Mouse (Mus musculus) forebrain, embryonic 12.5 days (tissue): ENCODE measurements around the gene 2010111I01Rik. TPM values are rescaled to one million over a fixed set of nuclear protein-coding genes. Genes with fewer than 3 reads are reported as not detected.
"Not testable (repeated sequence)": the region's sequence is repeated elsewhere in the genome, so short reads cannot be mapped to it uniquely, and the experiment has no call there.

ENCODE experiments used
- ATAC-seq: fragments of 200-750 bp; cut with Nextera tagmentation; 2 replicates; pipeline ENCODE4 v1.8.0; 2017; ENCODE audit warnings: moderate TSS enrichment; ENCODE audit not compliant: low FRiP score
- H3K27ac ChIP-seq: fragments of 300-500 bp; sonication (generic); 2 replicates; pipeline ENCODE4 v1.5.1; 2016; ENCODE audit warnings: mild to moderate bottlenecking
- H3K27me3 ChIP-seq: fragments of 300-500 bp; sonication (generic); 2 replicates; pipeline ENCODE4 v1.6.1; 2016; ENCODE audit warnings: mild to moderate bottlenecking
- H3K36me3 ChIP-seq: fragments of 300-500 bp; sonication (generic); replicated peaks from 2 replicates; pipeline ENCODE4 v1.6.1; 2016; ENCODE audit warnings: mild to moderate bottlenecking
- H3K4me1 ChIP-seq: fragments of 300-500 bp; sonication (generic); 2 replicates; pipeline ENCODE4 v1.6.1; 2016
- H3K4me2 ChIP-seq: fragments of 300-500 bp; sonication (generic); 2 replicates; pipeline ENCODE4 v1.6.1; 2016; ENCODE audit warnings: mild to moderate bottlenecking, moderate library complexity
- H3K4me3 ChIP-seq: fragments of 300-500 bp; sonication (generic); replicated peaks from 2 replicates; pipeline ENCODE4 v1.5.1; 2016; ENCODE audit warnings: mild to moderate bottlenecking
- H3K9ac ChIP-seq: fragments of 300-500 bp; sonication (generic); 2 replicates; pipeline ENCODE4 v1.6.1; 2016; ENCODE audit warnings: mild to moderate bottlenecking
- H3K9me3 ChIP-seq: fragments of 300-500 bp; sonication (generic); 2 replicates; pipeline ENCODE4 v1.6.1; 2016
- WGBS: fragments of 180-500 bp; shearing (Covaris S2); methylation state at CpG from one replicate; pipeline ENCODE4 v1.1.7; 2016; 5-methylcytosine and 5-hydroxymethylcytosine counted together
- polyA plus RNA-seq: library from polyadenylated mRNA; unstranded; fragments of >200 nt; fragmentation: Nextera tagmentation; extraction: Ambion mirVana; gene quantifications from 2 replicates; pipeline ENCODE4 v1.2.1, GENCODE M21; 2016

2010111I01Rik gene
- polyA plus RNA-seq, 1 experiment from 2014 or later: 34.3 TPM

GRCm38 (mm10) chr13:63074676-63074991 is 109.9 kb downstream of the 2010111I01Rik start:
- H3K4me3 ChIP-seq: no peak overlapping the region
- no peak overlapping the region for H3K27ac ChIP-seq
- H3K4me1 ChIP-seq: no peaks in the 10 kb centered on the region
- H3K9ac ChIP-seq: no peak overlapping the region
- H3K4me2 ChIP-seq: no peak overlapping the region
- no peak for ATAC-seq
- no peaks in the 10 kb centered on the region for H3K9me3 ChIP-seq
- no peaks in the 10 kb centered on the region for H3K27me3 ChIP-seq
- H3K36me3 ChIP-seq: no peaks in the 10 kb centered on the region
- WGBS: 79% methylated on average over 3 of the region's 3 CpGs

DNA sequence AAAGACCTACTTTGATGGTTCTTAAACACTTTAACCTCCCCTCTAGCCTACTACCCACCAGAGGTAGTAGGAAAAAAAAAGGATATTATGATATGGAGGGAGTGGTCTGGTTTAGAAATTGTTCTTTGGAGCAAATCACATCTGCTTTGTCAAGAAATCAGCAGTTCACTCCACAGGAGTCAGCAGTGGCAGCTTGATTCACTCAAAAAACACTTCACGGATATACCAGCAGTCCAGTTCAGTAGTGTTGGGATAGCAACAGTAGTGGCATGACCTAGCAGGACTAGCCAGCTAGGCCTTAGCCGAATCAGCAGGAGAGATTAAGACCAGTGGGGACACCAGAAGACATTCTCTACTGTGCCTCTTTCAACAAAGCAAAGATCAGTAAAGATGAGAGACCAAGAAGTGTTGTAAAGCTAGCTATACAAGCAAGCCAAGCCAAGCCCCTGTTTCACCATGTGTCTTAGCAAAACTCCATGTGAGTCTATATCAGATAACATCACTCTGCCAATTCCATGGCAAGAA is 110.7 kb downstream of the 2010111I01Rik start:
- no peak overlapping the region for H3K4me2 ChIP-seq
- ATAC-seq: no peak
- 83% methylated on average over 2 of the region's 2 CpGs for WGBS
- no peaks in the 10 kb centered on the region for H3K9me3 ChIP-seq
- H3K27me3 ChIP-seq: no peaks in the 10 kb centered on the region
- no peak overlapping the region for H3K4me3 ChIP-seq
- no peaks in the 10 kb centered on the region for H3K36me3 ChIP-seq
- no peaks in the 10 kb centered on the region for H3K4me1 ChIP-seq
- no peak overlapping the region for H3K27ac ChIP-seq
- H3K9ac ChIP-seq: no peak overlapping the region

DNA sequence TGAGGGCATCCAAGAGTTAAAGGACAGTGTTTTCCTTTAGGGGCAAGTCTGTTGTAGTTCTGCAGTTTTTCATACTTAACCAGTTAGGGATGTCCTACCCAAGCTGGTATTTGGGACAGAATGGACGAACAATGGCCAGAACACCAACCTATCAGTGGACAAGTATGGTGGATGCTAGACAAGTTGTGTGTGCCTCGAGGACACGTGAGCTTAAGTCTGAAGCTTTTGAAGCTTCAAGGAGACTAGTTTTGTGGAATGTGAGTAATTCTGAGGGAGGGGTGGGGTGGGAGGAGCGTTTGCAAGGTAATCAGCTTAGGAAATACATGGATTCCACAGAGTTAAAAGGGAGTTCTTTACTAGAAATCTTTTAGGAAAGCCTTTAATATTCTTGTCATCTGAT is 115.5 kb downstream of the 2010111I01Rik start:
- ATAC-seq: no peak

DNA sequence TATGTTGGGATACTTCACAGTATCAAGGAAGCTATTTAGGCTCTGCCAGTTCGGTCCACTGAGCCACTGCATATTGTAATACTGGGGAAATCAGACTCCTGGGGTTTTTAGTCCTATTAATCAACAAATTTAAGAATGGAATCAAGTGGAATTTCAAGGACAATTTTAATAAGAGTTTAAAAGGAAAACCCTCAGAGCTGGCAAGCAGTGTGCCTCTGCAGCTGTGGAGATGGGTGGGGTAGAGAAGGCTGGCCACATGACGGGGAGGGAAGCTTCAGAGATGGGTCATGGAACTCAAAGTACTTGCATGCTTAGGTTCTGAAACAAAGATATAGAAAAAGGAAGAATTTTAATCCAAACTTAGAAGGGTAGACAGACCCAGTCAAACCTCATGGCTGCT is 116.1 kb downstream of the 2010111I01Rik start:
- H3K4me1 ChIP-seq: no peaks in the 10 kb centered on the region
- H3K4me2 ChIP-seq: no peak overlapping the region
- 85% methylated on average over 2 of the region's 2 CpGs for WGBS
- H3K4me3 ChIP-seq: no peak overlapping the region
- H3K9ac ChIP-seq: no peak overlapping the region
- no peaks in the 10 kb centered on the region for H3K9me3 ChIP-seq
- no peaks in the 10 kb centered on the region for H3K36me3 ChIP-seq
- no peaks in the 10 kb centered on the region for H3K27me3 ChIP-seq
- no peak overlapping the region for H3K27ac ChIP-seq
- no peak for ATAC-seq

More for the DNA sequence above, 115.5 kb downstream of the 2010111I01Rik start:
- H3K4me1 ChIP-seq: no peaks in the 10 kb centered on the region
- H3K9ac ChIP-seq: no peak overlapping the region
- no peak overlapping the region for H3K27ac ChIP-seq
- 35% methylated on average over 4 of the region's 4 CpGs for WGBS
- no peaks in the 10 kb centered on the region for H3K27me3 ChIP-seq
- H3K4me2 ChIP-seq: no peak overlapping the region
- no peaks in the 10 kb centered on the region for H3K9me3 ChIP-seq
- no peak overlapping the region for H3K4me3 ChIP-seq
- no peaks in the 10 kb centered on the region for H3K36me3 ChIP-seq

- no peaks in the 10 kb centered on the region for H3K4me1 ChIP-seq
- ATAC-seq: no peak
- H3K27ac ChIP-seq: no peak overlapping the region
- H3K4me3 ChIP-seq: no peak overlapping the region
- H3K4me2 ChIP-seq: no peak overlapping the region
- H3K9ac ChIP-seq: no peak overlapping the region
- H3K36me3 ChIP-seq: no peaks in the 10 kb centered on the region
- H3K27me3 ChIP-seq: no peaks in the 10 kb centered on the region
- no peaks in the 10 kb centered on the region for H3K9me3 ChIP-seq
- WGBS: 74% methylated on average over 5 of the region's 5 CpGs
Measured at GRCm38 (mm10) chr13:63082555-63083136, 118.0 kb downstream of the 2010111I01Rik start.

- not testable (repeated sequence) for ATAC-seq, H3K4me2 ChIP-seq, H3K27ac ChIP-seq, H3K9me3 ChIP-seq, H3K9ac ChIP-seq, H3K4me3 ChIP-seq, H3K36me3 ChIP-seq, H3K4me1 ChIP-seq, H3K27me3 ChIP-seq
- 70% methylated on average over 7 of the region's 7 CpGs for WGBS
Measured at GRCm38 (mm10) chr13:63083139-63083538, 118.4 kb downstream of the 2010111I01Rik start.

- H3K36me3 ChIP-seq: no peaks in the 10 kb centered on the region
- WGBS: 65% methylated on average over 8 of the region's 8 CpGs
- no peaks in the 10 kb centered on the region for H3K9me3 ChIP-seq
- no peaks in the 10 kb centered on the region for H3K4me1 ChIP-seq
- no peak overlapping the region for H3K4me2 ChIP-seq
- no peaks in the 10 kb centered on the region for H3K27me3 ChIP-seq
- H3K4me3 ChIP-seq: no peak overlapping the region
- H3K9ac ChIP-seq: no peak overlapping the region
- no peak overlapping the region for H3K27ac ChIP-seq
- ATAC-seq: no peak
Measured at GRCm38 (mm10) chr13:63083663-63084062, 119.0 kb downstream of the 2010111I01Rik start.

DNA sequence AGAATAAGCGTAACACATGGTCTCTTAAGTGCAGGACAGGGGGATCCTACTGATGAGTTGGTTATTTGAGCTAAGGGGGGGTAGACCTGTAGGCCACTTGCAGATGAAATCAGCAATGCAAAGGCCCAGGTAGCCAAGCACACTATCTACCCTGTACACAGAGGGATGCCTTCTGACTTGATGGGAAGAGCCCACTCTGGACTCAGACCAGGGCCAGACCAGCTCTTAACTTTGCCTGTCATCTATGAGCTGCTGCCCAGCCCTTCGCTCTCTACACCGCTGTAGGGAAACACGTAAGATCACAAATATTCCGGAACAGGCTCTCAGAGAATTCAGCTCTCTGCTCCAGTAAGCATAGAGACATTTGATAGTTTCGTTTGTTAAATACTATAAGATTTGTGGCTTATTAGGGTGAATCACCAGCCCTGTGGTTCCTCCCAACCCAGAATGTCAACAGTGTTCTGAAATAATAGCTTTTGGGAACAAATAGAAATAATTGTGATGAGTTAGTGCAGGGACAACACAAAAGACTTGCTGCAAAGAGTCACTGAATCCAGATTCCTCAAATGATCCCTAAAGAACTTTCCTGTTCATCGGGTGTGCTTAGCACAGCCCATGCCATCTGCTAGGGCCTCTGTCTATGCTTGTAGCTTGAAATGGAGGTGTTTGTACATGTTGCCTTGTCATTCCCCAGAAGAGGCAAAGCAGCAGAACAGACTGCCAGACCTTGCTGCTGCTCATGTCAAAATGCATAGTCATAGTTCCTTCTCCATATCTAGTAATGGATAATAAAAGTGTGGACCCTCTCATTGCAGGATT is 123.4 kb downstream of the 2010111I01Rik start:
- no peak for ATAC-seq
- H3K9ac ChIP-seq: no peak overlapping the region
- peaks cover 2% of the 10 kb centered on the region; the same call in 1 of the 2 replicates for H3K4me1 ChIP-seq
- no peak overlapping the region for H3K27ac ChIP-seq
- peaks cover 9% of the 10 kb centered on the region; the same call in 1 of the 2 replicates for H3K27me3 ChIP-seq
- H3K4me3 ChIP-seq: no peak overlapping the region
- no peaks in the 10 kb centered on the region for H3K9me3 ChIP-seq
- no peaks in the 10 kb centered on the region for H3K36me3 ChIP-seq
- H3K4me2 ChIP-seq: no peak overlapping the region
- 96% methylated on average over 7 of the region's 7 CpGs for WGBS

GRCm38 (mm10) chr13:63089513-63089912 is 124.8 kb downstream of the 2010111I01Rik start:
- Histone ChIP-seq H3K4me1 (peaks cover 8% of the 10 kb centered on the region), H3K4me3 (no peak overlapping the region), H3K4me2 (no peak overlapping the region), H3K9ac (no peak overlapping the region), H3K27ac (no peak overlapping the region), H3K27me3 (peaks cover 14% of the 10 kb centered on the region; the same call in 1 of the 2 replicates), H3K36me3 (no peaks in the 10 kb centered on the region), H3K9me3 (no peaks in the 10 kb centered on the region)
- WGBS: 80% methylated on average over 4 of the region's 4 CpGs
- no peak for ATAC-seq

- Histone ChIP-seq H3K9ac (no peak overlapping the region), H3K4me1 (peaks cover 14% of the 10 kb centered on the region), H3K27ac (no peak overlapping the region), H3K27me3 (peaks cover 22% of the 10 kb centered on the region; the same call in 1 of the 2 replicates), H3K4me2 (no peak overlapping the region), H3K4me3 (no peak overlapping the region), H3K36me3 (no peaks in the 10 kb centered on the region), H3K9me3 (no peaks in the 10 kb centered on the region)
- no peak for ATAC-seq
- 58% methylated on average over 2 of the region's 2 CpGs for WGBS
Measured at GRCm38 (mm10) chr13:63091246-63091645, 126.6 kb downstream of the 2010111I01Rik start.

DNA sequence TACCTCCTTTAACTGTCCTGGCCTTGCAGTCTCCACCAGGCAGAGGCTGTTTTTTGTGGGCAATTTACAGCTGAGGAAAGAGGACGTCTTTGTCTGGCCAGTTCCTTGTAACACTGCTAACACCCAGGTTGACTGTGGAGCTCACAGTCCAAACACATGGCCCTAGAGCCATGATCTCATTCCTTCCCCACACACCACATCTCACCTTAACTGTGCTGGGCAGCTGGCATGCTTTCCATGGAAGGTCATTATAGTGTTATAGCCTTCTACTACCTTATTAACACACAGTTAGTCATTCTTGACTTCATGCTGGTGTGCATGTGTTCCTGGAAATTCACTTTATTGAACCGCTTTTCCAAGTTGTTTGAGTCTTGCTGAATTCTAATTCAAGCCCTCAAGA is 127.6 kb downstream of the 2010111I01Rik start:
- Histone ChIP-seq H3K36me3 (no peaks in the 10 kb centered on the region), H3K4me1 (peaks cover 14% of the 10 kb centered on the region), H3K9ac (no peak overlapping the region), H3K4me2 (no peak overlapping the region), H3K9me3 (no peaks in the 10 kb centered on the region), H3K4me3 (no peak overlapping the region), H3K27ac (no peak overlapping the region), H3K27me3 (peaks cover 33% of the 10 kb centered on the region; the same call in 1 of the 2 replicates)
- ATAC-seq: no peak
- WGBS: 84% methylated on average over 2 of the region's 2 CpGs

DNA sequence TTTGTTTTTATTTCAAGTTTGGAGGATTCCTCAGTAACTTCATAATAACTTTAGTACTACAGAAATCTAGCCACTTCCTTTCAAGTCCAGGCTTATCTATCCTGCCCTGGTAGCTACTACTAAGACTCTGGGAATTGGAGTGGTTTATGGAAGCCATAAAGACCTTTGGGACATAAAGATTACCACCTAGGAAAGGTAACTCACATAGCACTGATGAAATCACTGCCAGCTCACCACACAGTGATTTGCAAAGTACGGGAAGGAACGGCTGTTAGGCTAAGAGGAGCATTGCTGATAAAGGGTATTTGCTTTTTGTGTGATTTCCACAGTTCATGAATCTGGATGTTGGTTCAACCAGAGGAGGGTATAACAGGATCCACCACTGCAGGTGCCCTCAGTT is 128.2 kb downstream of the 2010111I01Rik start:
- no peaks in the 10 kb centered on the region for H3K36me3 ChIP-seq
- ATAC-seq: no peak
- H3K4me1 ChIP-seq: peaks cover 14% of the 10 kb centered on the region
- H3K4me2 ChIP-seq: no peak overlapping the region
- peaks cover 33% of the 10 kb centered on the region; the same call in 1 of the 2 replicates for H3K27me3 ChIP-seq
- WGBS: 97% methylated on average over 2 of the region's 2 CpGs
- no peak overlapping the region for H3K9ac ChIP-seq
- no peak overlapping the region for H3K4me3 ChIP-seq
- H3K27ac ChIP-seq: no peak overlapping the region
- no peaks in the 10 kb centered on the region for H3K9me3 ChIP-seq
